Mouse (Mus musculus) layer of hippocampus, postnatal 10 days (tissue): ENCODE data around the gene Clpx. TPM values are rescaled to one million over a fixed set of nuclear protein-coding genes. Genes with fewer than 3 reads are reported as not detected.
"Not testable (repeated sequence)": the region's sequence is repeated elsewhere in the genome, so short reads cannot be mapped to it uniquely, and the experiment has no call there.

Source experiments
- DNase-seq, 2 experiments: peaks; one replicate each; pipeline ENCODE4 v3.0.0; 2021; ENCODE audit warnings: low spot score in 2 of 2
- long read RNA-seq: library from polyadenylated mRNA; stranded (forward); transcript quantifications from one replicate; pipeline ENCODE4 v2.0.0, GENCODE M21; 2023
- total RNA-seq, 2 experiments: library from RNA; stranded (reverse); gene quantifications; 2 replicates each; pipeline ENCODE4 v1.2.3; 2021

Clpx gene
- 10 to 100 TPM; 27.8 to 31.6 TPM for total RNA-seq
- long read RNA-seq, transcript Clpx-201 (14 exons, 2,885 nt), result major isoform, 34 of 42 reads
- long read RNA-seq, partial matches to known transcripts, result 0 of 42 reads
- long read RNA-seq, other reads (novel, unspliced or antisense), result 4 of 42 reads

GRCm38 (mm10) chr9:65293973-65294715, at the start of gene Clpx:
TSS of gene Clpx (plus strand) at chr9:65294260.
- DNase-seq, result peak; percentile 97 to 98

- no peak for DNase-seq
Measured at GRCm38 (mm10) chr9:65247502-65248376, 46.3 kb upstream of the Clpx start.

- DNase-seq, result no peak
Measured at GRCm38 (mm10) chr9:65248377-65248690, 45.7 kb upstream of the Clpx start.

GRCm38 (mm10) chr9:65252026-65252425, 42.0 kb upstream of the Clpx start:
- DNase-seq, result no peak

- no peak for DNase-seq
Measured at GRCm38 (mm10) chr9:65255906-65256600, 38.0 kb upstream of the Clpx start.

GRCm38 (mm10) chr9:65257218-65257910, 36.7 kb upstream of the Clpx start:
- no peak for DNase-seq

- no peak for DNase-seq
Measured at GRCm38 (mm10) chr9:65259366-65259765, 34.7 kb upstream of the Clpx start.

- DNase-seq, result no peak
Measured at GRCm38 (mm10) chr9:65261591-65262230, 32.3 kb upstream of the Clpx start.

- DNase-seq, result no peak
Measured at GRCm38 (mm10) chr9:65262641-65263120, 31.4 kb upstream of the Clpx start.

GRCm38 (mm10) chr9:65264959-65265358, 29.1 kb upstream of the Clpx start, which contains the start of gene Cilp:
TSS of gene Cilp (plus strand) at chr9:65265180.
- no peak for DNase-seq

- DNase-seq, result peak; percentile 64 to 74
Measured at GRCm38 (mm10) chr9:65267742-65268515, 26.1 kb upstream of the Clpx start.

GRCm38 (mm10) chr9:65273048-65273809, 20.8 kb upstream of the Clpx start:
- no peak for DNase-seq

- DNase-seq, result no peak
Measured at GRCm38 (mm10) chr9:65273873-65274272, 20.2 kb upstream of the Clpx start.

- not testable (repeated sequence) for DNase-seq
Measured at GRCm38 (mm10) chr9:65274851-65275250, 19.2 kb upstream of the Clpx start.

- DNase-seq, result no peak
Measured at GRCm38 (mm10) chr9:65275810-65276530, 18.1 kb upstream of the Clpx start.

- no peak for DNase-seq
Measured at GRCm38 (mm10) chr9:65281536-65282151, 12.4 kb upstream of the Clpx start.

GRCm38 (mm10) chr9:65283301-65283700, 10.8 kb upstream of the Clpx start:
- DNase-seq, result peak; percentile 30 to 42
